Mouse (Mus musculus) cerebellum, adult 2 months (tissue): ENCODE measurements at regions not wholly inside any gene's neighbourhood (a gene's known extent, or its start where the extent isn't known, plus 50 kb on each side); places are given as distances from the start of the nearest gene placed in this dataset.

ENCODE experiments used
- DNase-seq, 2 experiments: peaks; one replicate each; pipeline ENCODE4 v3.0.0; 2021
- H3K27ac ChIP-seq: fragments of 200-500 bp; 2 replicates; pipeline ENCODE4 v1.5.1; 2012; ENCODE audit warnings: low read length, control low read depth, inconsistent platforms; ENCODE audit not compliant: insufficient read depth
- H3K27me3 ChIP-seq: fragments of 200-500 bp; 2 replicates; pipeline ENCODE4 v1.6.1; 2012; ENCODE audit warnings: inconsistent platforms, mild to moderate bottlenecking, low read length, moderate library complexity; ENCODE audit not compliant: control insufficient read depth, insufficient read depth
- H3K4me1 ChIP-seq: fragments of 200-500 bp; 2 replicates; pipeline ENCODE4 v1.6.1; 2011; ENCODE audit warnings: low read length; ENCODE audit not compliant: control insufficient read depth, insufficient read depth
- H3K4me3 ChIP-seq: fragments of 200-500 bp; replicated peaks from 2 replicates; pipeline ENCODE3; 2011; ENCODE audit warnings: mild to moderate bottlenecking, low read depth, low read length, control low read depth; ENCODE audit not compliant: insufficient read depth
- CTCF ChIP-seq: fragments of 200-500 bp; IDR thresholded peaks from 2 replicates; pipeline ENCODE4 v1.5.1; 2011; ENCODE audit warnings: low read depth, mild to moderate bottlenecking, control low read depth, low read length, moderate library complexity, borderline replicate concordance; ENCODE audit not compliant: insufficient read depth
- POLR2A ChIP-seq: fragments of 200-500 bp; IDR thresholded peaks from 2 replicates; pipeline ENCODE4 v1.6.1; 2011; ENCODE audit warnings: low read length, control low read depth, borderline replicate concordance; ENCODE audit not compliant: insufficient read depth
- WGBS: fragments of 180-500 bp; shearing (Covaris S2); methylation state at CpG from one replicate; pipeline ENCODE4 v1.1.7; 2018; 5-methylcytosine and 5-hydroxymethylcytosine counted together

- WGBS, result 87% methylated on average over 1 of the region's 1 CpGs
- TF ChIP-seq CTCF (no peak), POLR2A (no peak)
- Histone ChIP-seq H3K4me1 (no peaks in the 10 kb centered on the region), H3K4me3 (no peak overlapping the region), H3K27me3 (no peaks in the 10 kb centered on the region), H3K27ac (no peak overlapping the region)
- no peak for DNase-seq
These were observed 1195.4 kb downstream of the Defb40 start for GRCm38 (mm10) chr8:17782650-17783049.

GRCm38 (mm10) chr8:17781559-17782283 is 1196.3 kb downstream of the Defb40 start:
- Histone ChIP-seq H3K4me3 (no peak overlapping the region), H3K4me1 (no peaks in the 10 kb centered on the region), H3K27ac (no peak overlapping the region), H3K27me3 (no peaks in the 10 kb centered on the region)
- DNase-seq, result no peak
- TF ChIP-seq CTCF, result no peak
- TF ChIP-seq POLR2A, result no peak
- WGBS, result 90% methylated on average over 2 of the region's 2 CpGs

- WGBS, result 35% methylated on average over 3 of the region's 3 CpGs
- no peak for DNase-seq
- Histone ChIP-seq H3K27me3 (no peaks in the 10 kb centered on the region), H3K4me3 (no peak overlapping the region), H3K4me1 (no peaks in the 10 kb centered on the region), H3K27ac (no peak overlapping the region)
- TF ChIP-seq POLR2A, result no peak
- TF ChIP-seq CTCF, result no peak
These were observed 1202.6 kb downstream of the Defb40 start for GRCm38 (mm10) chr8:17775411-17775810.

GRCm38 (mm10) chr8:17773311-17773710 is 1204.7 kb downstream of the Defb40 start:
- H3K4me1 ChIP-seq, result no peaks in the 10 kb centered on the region
- no peak overlapping the region for H3K27ac ChIP-seq
- TF ChIP-seq CTCF, result no peak
- TF ChIP-seq POLR2A, result no peak
- H3K4me3 ChIP-seq, result no peak overlapping the region
- H3K27me3 ChIP-seq, result no peaks in the 10 kb centered on the region
- no peak for DNase-seq
- 85% methylated on average over 1 of the region's 1 CpGs for WGBS

- Histone ChIP-seq H3K27ac (no peak overlapping the region), H3K4me1 (no peaks in the 10 kb centered on the region), H3K4me3 (no peak overlapping the region), H3K27me3 (no peaks in the 10 kb centered on the region)
- no peak for DNase-seq
- TF ChIP-seq POLR2A, result no peak
- no peak for TF ChIP-seq CTCF
- 94% methylated on average over 5 of the region's 5 CpGs for WGBS
These were observed 1210.5 kb downstream of the Defb40 start for GRCm38 (mm10) chr8:17767441-17768007.

- DNase-seq, result no peak
- no peak for TF ChIP-seq CTCF
- no peak for TF ChIP-seq POLR2A
- no peaks in the 10 kb centered on the region for H3K4me1 ChIP-seq
- no peak overlapping the region for H3K4me3 ChIP-seq
- H3K27me3 ChIP-seq, result no peaks in the 10 kb centered on the region
- H3K27ac ChIP-seq, result no peak overlapping the region
- WGBS, result 84% methylated on average over 3 of the region's 3 CpGs
These were observed 1253.4 kb downstream of the Defb40 start for GRCm38 (mm10) chr8:17724672-17725071.

- WGBS, result 78% methylated on average over 1 of the region's 1 CpGs
- H3K4me3 ChIP-seq, result no peak overlapping the region
- H3K27ac ChIP-seq, result no peak overlapping the region
- no peak for DNase-seq
- TF ChIP-seq CTCF, result no peak
- TF ChIP-seq POLR2A, result no peak
- H3K27me3 ChIP-seq, result no peaks in the 10 kb centered on the region
- H3K4me1 ChIP-seq, result no peaks in the 10 kb centered on the region
These were observed 1268.9 kb downstream of the Defb40 start for GRCm38 (mm10) chr8:17709162-17709561.

- Histone ChIP-seq H3K4me3 (no peak overlapping the region), H3K27ac (no peak overlapping the region), H3K4me1 (no peaks in the 10 kb centered on the region), H3K27me3 (no peaks in the 10 kb centered on the region)
- WGBS, result 82% methylated on average over 4 of the region's 4 CpGs
- TF ChIP-seq CTCF (no peak), POLR2A (no peak)
- no peak for DNase-seq
These were observed 1269.6 kb downstream of the Defb40 start for GRCm38 (mm10) chr8:17708409-17708808.
